Mouse (Mus musculus) Patski (cell line): ENCODE results near the gene 1700001J03Rik. TPM values are rescaled to one million over a fixed set of nuclear protein-coding genes. Genes with fewer than 3 reads are reported as not detected.
"Not testable (repeated sequence)": the region's sequence is repeated elsewhere in the genome, so short reads cannot be mapped to it uniquely, and the experiment has no call there.

Source experiments
- ATAC-seq: fragments of 100-300 bp; one replicate; pipeline ENCODE4 v1.8.0; 2021
- CTCF ChIA-PET: fragments of 350-600 bp; sonication (Branson Sonifier 250); formaldehyde crosslinking; loops from one replicate; lab custom pipeline; 2022; ENCODE audit warnings: inconsistent platforms; lab: Charles Lee
- POLR2A ChIA-PET: fragments of 350-600 bp; sonication (Branson Sonifier 250); formaldehyde crosslinking; loops from one replicate; lab custom pipeline; 2022; ENCODE audit warnings: antibody characterized with exemption, inconsistent platforms; lab: Charles Lee
- DNase-seq: peaks from one replicate; pipeline ENCODE4 v3.0.0-alpha.2; 2011; ENCODE audit warnings: low read depth, low spot score
- H3K27me3 ChIP-seq: fragments of 371-371 bp; one replicate; pipeline ENCODE4 v1.5.1; 2021
- CTCF ChIP-seq: fragments of 100-300 bp; IDR thresholded peaks from one replicate; pipeline ENCODE4 v1.5.1; 2021
- in situ Hi-C: fragments of 300-500 bp; cut with MboI; formaldehyde crosslinking; loops from 3 replicates; pipeline ENCODE4 v1.11.1; 2018; ENCODE audit warnings: low pct_unique_long_range_greater_than_20kb, mixed read lengths
- polyA plus RNA-seq: library from polyadenylated mRNA; unstranded; gene quantifications from one replicate; pipeline ENCODE4 v1.2.3, GENCODE M21; 2021

The 1700001J03Rik gene
- polyA plus RNA-seq, 1 experiment from 2014 or later, result not detected

- no peak for TF ChIP-seq CTCF
- no peak for ATAC-seq
- ChIA-PET CTCF (no interaction called here), POLR2A (no interaction called here)
- H3K27me3 ChIP-seq, result no peaks in the 10 kb centered on the region
- in situ Hi-C loops, result loop anchor here (5.0 to 25.0 kb wide), 2 partner anchors 112 to 272 kb away; no protein-coding TSS in a partner anchor
- no peak for DNase-seq
Observed at GRCm38 (mm10) chr5:146190501-146191269, 5.6 kb upstream of the 1700001J03Rik start.

- POLR2A ChIA-PET, result no interaction called here
- no peaks in the 10 kb centered on the region for H3K27me3 ChIP-seq
- in situ Hi-C loops, result loop anchor here (5.0 to 25.0 kb wide), 2 partner anchors 112 to 272 kb away; no protein-coding TSS in a partner anchor
- TF ChIP-seq CTCF, result no peak
- CTCF ChIA-PET, result no interaction called here
- DNase-seq, result no peak
- no peak for ATAC-seq
Observed at GRCm38 (mm10) chr5:146190093-146190492, 5.0 kb upstream of the 1700001J03Rik start.

- POLR2A ChIA-PET, result no interaction called here
- H3K27me3 ChIP-seq, result peaks cover 1% of the 10 kb centered on the region
- DNase-seq (no peak), ATAC-seq (no peak)
- in situ Hi-C loops, result loop anchor here (25.0 kb wide), 1 partner anchor 274 kb away; no protein-coding TSS in a partner anchor
- no peak for TF ChIP-seq CTCF
- CTCF ChIA-PET, result interaction anchor here (0.7 to 1.2 kb wide), 3 partner anchors 78 to 122 kb away, joined by 3 to 4 read pairs (median 3); no protein-coding TSS in a partner anchor
Observed at GRCm38 (mm10) chr5:146188712-146189111, 3.6 kb upstream of the 1700001J03Rik start.

DNA sequence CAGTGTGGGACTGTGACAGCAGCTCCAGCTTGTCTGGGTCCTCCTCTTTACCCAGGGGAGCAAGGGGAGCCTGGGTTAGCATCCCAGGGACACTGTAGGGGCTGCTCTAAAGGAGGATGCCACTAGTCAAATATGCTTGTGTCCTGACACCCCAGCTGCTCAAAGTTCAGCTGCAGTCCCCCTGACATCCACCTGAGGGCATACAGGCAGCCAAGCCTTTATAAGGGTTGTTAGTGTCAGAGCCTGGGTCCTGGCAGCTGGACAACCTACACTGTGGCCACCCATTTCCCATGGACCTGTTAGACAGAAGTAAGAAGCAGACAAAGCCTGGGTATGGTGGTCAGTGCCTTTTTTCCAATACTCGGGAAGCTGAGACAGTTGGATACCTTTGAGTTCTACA, 3.0 kb upstream of the 1700001J03Rik start:
- ChIA-PET POLR2A (no interaction called here), CTCF (interaction anchor here (0.7 to 1.2 kb wide), 4 partner anchors 79 to 123 kb away, joined by 3 to 5 read pairs (median 4); no protein-coding TSS in a partner anchor)
- H3K27me3 ChIP-seq, result peaks cover 3% of the 10 kb centered on the region
- TF ChIP-seq CTCF, result peak; percentile 44
- DNase-seq (no peak), ATAC-seq (no peak)
- in situ Hi-C loops, result loop anchor here (25.0 kb wide), 1 partner anchor 274 kb away; no protein-coding TSS in a partner anchor

- DNase-seq, POLR2A ChIA-PET, H3K27me3 ChIP-seq, ATAC-seq: not testable (repeated sequence)
- in situ Hi-C loops, result loop anchor here (25.0 kb wide), 1 partner anchor 275 kb away; no protein-coding TSS in a partner anchor
- CTCF ChIA-PET, result interaction anchor here (1.2 kb wide), 2 partner anchors 110 to 124 kb away, joined by 3 to 5 read pairs; no protein-coding TSS in a partner anchor
- peak; percentile 70 for TF ChIP-seq CTCF
Observed at GRCm38 (mm10) chr5:146187441-146187840, 2.3 kb upstream of the 1700001J03Rik start.

GRCm38 (mm10) chr5:146172744-146173143, 12.4 kb downstream of the 1700001J03Rik start:
- not testable (repeated sequence) for DNase-seq

GRCm38 (mm10) chr5:146170621-146171020, 14.5 kb downstream of the 1700001J03Rik start, which contains the start of gene Gm6309:
Gene Gm6309 (minus strand): TSS chr5:146170721.
- CTCF ChIA-PET, DNase-seq, ATAC-seq, POLR2A ChIA-PET, H3K27me3 ChIP-seq, in situ Hi-C loops: not testable (repeated sequence)

More at GRCm38 (mm10) chr5:146172744-146173143, 12.4 kb downstream of the 1700001J03Rik start:
- H3K27me3 ChIP-seq, POLR2A ChIA-PET, in situ Hi-C loops, CTCF ChIA-PET, ATAC-seq: not testable (repeated sequence)
- peak; percentile 55 for TF ChIP-seq CTCF

DNA sequence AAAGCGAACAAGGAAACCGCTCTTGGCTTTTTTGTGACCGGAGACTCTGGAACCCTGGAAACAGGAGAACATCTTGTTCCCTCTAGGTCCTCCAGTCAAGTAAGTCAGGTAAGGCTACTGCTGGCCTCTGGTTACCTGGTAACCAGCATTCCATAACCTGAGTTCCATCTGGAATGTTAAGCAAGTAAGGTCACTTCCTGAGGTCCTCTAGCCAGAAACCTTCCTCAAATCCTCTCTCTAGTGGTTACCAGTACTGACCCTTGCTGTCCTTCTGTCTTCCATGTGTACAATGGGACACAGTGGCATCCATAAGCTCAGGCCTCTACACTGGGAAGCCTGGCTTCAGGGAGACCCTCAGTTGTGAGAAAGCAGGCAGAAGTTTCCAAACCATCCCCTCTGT, 24.7 kb downstream of the 1700001J03Rik start, which contains the start of gene Gm5565:
Gm5565 (minus strand) TSS at position 101 of the 400 bp plus-strand sequence.
- in situ Hi-C loops, POLR2A ChIA-PET, H3K27me3 ChIP-seq, CTCF ChIA-PET, DNase-seq, ATAC-seq: not testable (repeated sequence)

GRCm38 (mm10) chr5:146158326-146158725, 26.8 kb downstream of the 1700001J03Rik start:
- H3K27me3 ChIP-seq, ATAC-seq, DNase-seq, CTCF ChIA-PET, in situ Hi-C loops, POLR2A ChIA-PET: not testable (repeated sequence)

GRCm38 (mm10) chr5:146150454-146150853, 34.6 kb downstream of the 1700001J03Rik start:
- DNase-seq, result no peak
- ChIA-PET CTCF (no interaction called here), POLR2A (no interaction called here)
- peaks cover 6% of the 10 kb centered on the region for H3K27me3 ChIP-seq
- TF ChIP-seq CTCF, result no peak
- no peak for ATAC-seq
- in situ Hi-C loops, result no loop called here

- ChIA-PET POLR2A (no interaction called here), CTCF (no interaction called here)
- peak; percentile 48 for TF ChIP-seq CTCF
- DNase-seq, result no peak
- peaks cover 6% of the 10 kb centered on the region for H3K27me3 ChIP-seq
- in situ Hi-C loops, result loop anchor here (5.0 kb wide), 1 partner anchor 419 kb away; no protein-coding TSS in a partner anchor
- ATAC-seq, result no peak
Observed at GRCm38 (mm10) chr5:146147903-146148302, 37.2 kb downstream of the 1700001J03Rik start.

Other genes starting within 250 kb of the 1700001J03Rik start
- gene Cyp3a25, start 175.7 kb downstream of the 1700001J03Rik start, polyA plus RNA-seq, result not detected
- not detected for gene Cyp3a59, start 106.0 kb downstream of the 1700001J03Rik start, polyA plus RNA-seq
- gene Gm5565, start 24.8 kb downstream of the 1700001J03Rik start, polyA plus RNA-seq, result not detected
- not detected for gene Gm6309, start 14.6 kb downstream of the 1700001J03Rik start, polyA plus RNA-seq
- 82.9 TPM for gene Rnf6, start 36.3 kb upstream of the 1700001J03Rik start, polyA plus RNA-seq
- gene Cdk8, start 45.9 kb upstream of the 1700001J03Rik start, polyA plus RNA-seq, result 44.3 TPM
- gene Wasf3, start 199.7 kb upstream of the 1700001J03Rik start, polyA plus RNA-seq, result 19.0 TPM